Mouse (Mus musculus) neural tube, embryonic 15.5 days (tissue): ENCODE data around the gene Col6a6. TPM values are rescaled to one million over a fixed set of nuclear protein-coding genes. Genes with fewer than 3 reads are reported as not detected.

ENCODE experiments used
- ATAC-seq: fragments of 200-750 bp; cut with Nextera tagmentation; 2 replicates; pipeline ENCODE4 v1.8.0; 2017; ENCODE audit warnings: mild to moderate bottlenecking, moderate TSS enrichment, moderate library complexity; ENCODE audit not compliant: low FRiP score
- H3K27ac ChIP-seq: fragments of 300-500 bp; sonication (generic); replicated peaks from 2 replicates; pipeline ENCODE4 v1.5.1; 2015; ENCODE audit warnings: mild to moderate bottlenecking, inconsistent platforms
- H3K27me3 ChIP-seq: fragments of 300-500 bp; sonication (generic); replicated peaks from 2 replicates; pipeline ENCODE4 v1.6.1; 2015; ENCODE audit warnings: inconsistent platforms
- H3K36me3 ChIP-seq: fragments of 300-500 bp; sonication (generic); 2 replicates; pipeline ENCODE4 v1.6.1; 2015; ENCODE audit warnings: inconsistent platforms
- H3K4me1 ChIP-seq: fragments of 300-500 bp; sonication (generic); 2 replicates; pipeline ENCODE4 v1.6.1; 2015; ENCODE audit warnings: inconsistent platforms
- H3K4me2 ChIP-seq: fragments of 300-500 bp; sonication (generic); 2 replicates; pipeline ENCODE4 v1.6.1; 2015; ENCODE audit warnings: inconsistent platforms, mild to moderate bottlenecking, moderate library complexity
- H3K4me3 ChIP-seq: fragments of 300-500 bp; sonication (generic); replicated peaks from 2 replicates; pipeline ENCODE4 v1.5.1; 2015; ENCODE audit warnings: mild to moderate bottlenecking, inconsistent platforms
- H3K9ac ChIP-seq: fragments of 300-500 bp; sonication (generic); replicated peaks from 2 replicates; pipeline ENCODE4 v1.6.1; 2015; ENCODE audit warnings: mild to moderate bottlenecking, inconsistent platforms
- H3K9me3 ChIP-seq: fragments of 300-500 bp; sonication (generic); replicated peaks from 2 replicates; pipeline ENCODE4 v1.6.1; 2016; ENCODE audit warnings: inconsistent platforms
- WGBS: fragments of 180-500 bp; shearing (Covaris S2); methylation state at CpG from one replicate; pipeline ENCODE4 v1.1.7; 2015; ENCODE audit warnings: mixed read lengths; 5-methylcytosine and 5-hydroxymethylcytosine counted together
- polyA plus RNA-seq: library from polyadenylated mRNA; unstranded; fragments of >200 nt; fragmentation: Nextera tagmentation; extraction: Ambion mirVana; gene quantifications from 2 replicates; pipeline ENCODE4 v1.2.1, GENCODE M21; 2015

Col6a6 gene
- polyA plus RNA-seq, 1 experiment from 2014 or later: 0.35 TPM

- no peak overlapping the region for H3K9ac ChIP-seq
- no peak overlapping the region for H3K4me2 ChIP-seq
- H3K4me1 ChIP-seq: peaks cover 13% of the 10 kb centered on the region; the same call in 1 of the 2 replicates
- no peak overlapping the region for H3K27ac ChIP-seq
- no peak for ATAC-seq
- no peaks in the 10 kb centered on the region for H3K27me3 ChIP-seq
- no peak overlapping the region for H3K4me3 ChIP-seq
- 83% methylated on average over 4 of the region's 4 CpGs for WGBS
- H3K9me3 ChIP-seq: no peaks in the 10 kb centered on the region
- H3K36me3 ChIP-seq: no peaks in the 10 kb centered on the region
Measured at GRCm38 (mm10) chr9:105838396-105839146, 10.6 kb upstream of the Col6a6 start.

- H3K36me3 ChIP-seq: no peaks in the 10 kb centered on the region
- H3K4me2 ChIP-seq: no peak overlapping the region
- H3K27ac ChIP-seq: no peak overlapping the region
- no peak for ATAC-seq
- no peak overlapping the region for H3K4me3 ChIP-seq
- 69% methylated on average over 7 of the region's 7 CpGs for WGBS
- H3K9me3 ChIP-seq: no peaks in the 10 kb centered on the region
- H3K27me3 ChIP-seq: no peaks in the 10 kb centered on the region
- H3K4me1 ChIP-seq: peaks cover 13% of the 10 kb centered on the region; the same call in 1 of the 2 replicates
- no peak overlapping the region for H3K9ac ChIP-seq
Measured at GRCm38 (mm10) chr9:105835587-105835986, 7.6 kb upstream of the Col6a6 start.

GRCm38 (mm10) chr9:105834799-105835198 lies 6.8 kb upstream of the Col6a6 start:
- Histone ChIP-seq H3K27ac (no peak overlapping the region), H3K9ac (no peak overlapping the region), H3K36me3 (no peaks in the 10 kb centered on the region), H3K4me3 (no peak overlapping the region), H3K4me1 (peaks cover 13% of the 10 kb centered on the region; the same call in 1 of the 2 replicates), H3K27me3 (no peaks in the 10 kb centered on the region), H3K4me2 (no peak overlapping the region), H3K9me3 (no peaks in the 10 kb centered on the region)
- WGBS: 26% methylated on average over 4 of the region's 4 CpGs
- no peak for ATAC-seq

- ATAC-seq: no peak
- H3K27me3 ChIP-seq: peaks cover 9% of the 10 kb centered on the region
- no peaks in the 10 kb centered on the region for H3K36me3 ChIP-seq
- H3K9me3 ChIP-seq: no peaks in the 10 kb centered on the region
- no peak overlapping the region for H3K27ac ChIP-seq
- H3K4me1 ChIP-seq: peaks cover 20% of the 10 kb centered on the region
- no peak overlapping the region for H3K9ac ChIP-seq
- no peak overlapping the region for H3K4me3 ChIP-seq
- no peak overlapping the region for H3K4me2 ChIP-seq
- WGBS: 85% methylated on average over 9 of the region's 9 CpGs
Measured at GRCm38 (mm10) chr9:105831291-105831690, 3.3 kb upstream of the Col6a6 start.

- 67% methylated on average over 8 of the region's 8 CpGs for WGBS
- no peak for ATAC-seq
Measured at GRCm38 (mm10) chr9:105827076-105827647, 798 bp downstream of the Col6a6 start.

GRCm38 (mm10) chr9:105820711-105821110 lies 7.2 kb downstream of the Col6a6 start:
- no peak for ATAC-seq
- Histone ChIP-seq H3K4me2 (no peak overlapping the region), H3K36me3 (no peaks in the 10 kb centered on the region), H3K27me3 (no peaks in the 10 kb centered on the region), H3K27ac (no peak overlapping the region), H3K9ac (no peak overlapping the region), H3K4me1 (no peaks in the 10 kb centered on the region), H3K4me3 (no peak overlapping the region), H3K9me3 (no peaks in the 10 kb centered on the region)
- 94% methylated on average over 6 of the region's 6 CpGs for WGBS

More at GRCm38 (mm10) chr9:105827076-105827647, 798 bp downstream of the Col6a6 start:
- H3K27me3 ChIP-seq: peaks cover 9% of the 10 kb centered on the region
- peaks cover 6% of the 10 kb centered on the region for H3K4me1 ChIP-seq
- H3K4me2 ChIP-seq: no peak overlapping the region
- no peak overlapping the region for H3K4me3 ChIP-seq
- no peak overlapping the region for H3K9ac ChIP-seq
- H3K9me3 ChIP-seq: no peaks in the 10 kb centered on the region
- no peak overlapping the region for H3K27ac ChIP-seq
- no peaks in the 10 kb centered on the region for H3K36me3 ChIP-seq

- H3K36me3 ChIP-seq: no peaks in the 10 kb centered on the region
- H3K4me2 ChIP-seq: no peak overlapping the region
- H3K4me1 ChIP-seq: no peaks in the 10 kb centered on the region
- no peaks in the 10 kb centered on the region for H3K9me3 ChIP-seq
- WGBS: 69% methylated on average over 29 of the region's 29 CpGs
- no peak overlapping the region for H3K4me3 ChIP-seq
- H3K27ac ChIP-seq: no peak overlapping the region
- no peak overlapping the region for H3K9ac ChIP-seq
- ATAC-seq: no peak
- H3K27me3 ChIP-seq: no peaks in the 10 kb centered on the region
Measured at GRCm38 (mm10) chr9:105819155-105819709, 8.7 kb downstream of the Col6a6 start.

- Histone ChIP-seq H3K4me3 (no peak overlapping the region), H3K36me3 (no peaks in the 10 kb centered on the region), H3K4me2 (no peak overlapping the region), H3K9me3 (no peaks in the 10 kb centered on the region), H3K27me3 (no peaks in the 10 kb centered on the region), H3K9ac (no peak overlapping the region), H3K27ac (no peak overlapping the region), H3K4me1 (peaks cover 8% of the 10 kb centered on the region)
- WGBS: 90% methylated on average over 5 of the region's 5 CpGs
- ATAC-seq: no peak
Measured at GRCm38 (mm10) chr9:105814436-105814835, 13.5 kb downstream of the Col6a6 start.

GRCm38 (mm10) chr9:105811458-105811857 lies 16.5 kb downstream of the Col6a6 start:
- Histone ChIP-seq H3K9me3 (no peaks in the 10 kb centered on the region), H3K4me1 (peaks cover 8% of the 10 kb centered on the region), H3K27ac (no peak overlapping the region), H3K36me3 (no peaks in the 10 kb centered on the region), H3K4me3 (no peak overlapping the region), H3K4me2 (no peak overlapping the region), H3K9ac (no peak overlapping the region), H3K27me3 (no peaks in the 10 kb centered on the region)
- 45% methylated on average over 7 of the region's 7 CpGs for WGBS
- no peak for ATAC-seq

- H3K27ac ChIP-seq: no peak overlapping the region
- no peak overlapping the region for H3K9ac ChIP-seq
- H3K9me3 ChIP-seq: no peaks in the 10 kb centered on the region
- no peaks in the 10 kb centered on the region for H3K36me3 ChIP-seq
- no peak overlapping the region for H3K4me2 ChIP-seq
- no peak for ATAC-seq
- H3K4me1 ChIP-seq: peaks cover 8% of the 10 kb centered on the region
- H3K4me3 ChIP-seq: no peak overlapping the region
- WGBS: 82% methylated on average over 17 of the region's 17 CpGs
- H3K27me3 ChIP-seq: no peaks in the 10 kb centered on the region
Measured at GRCm38 (mm10) chr9:105808920-105809505, 18.9 kb downstream of the Col6a6 start.

- Histone ChIP-seq H3K27ac (no peak overlapping the region), H3K36me3 (no peaks in the 10 kb centered on the region), H3K4me2 (no peak overlapping the region), H3K4me1 (no peaks in the 10 kb centered on the region), H3K9ac (no peak overlapping the region), H3K9me3 (no peaks in the 10 kb centered on the region), H3K4me3 (no peak overlapping the region), H3K27me3 (no peaks in the 10 kb centered on the region)
- 83% methylated on average over 8 of the region's 8 CpGs for WGBS
- no peak for ATAC-seq
Measured at GRCm38 (mm10) chr9:105803416-105803815, 24.5 kb downstream of the Col6a6 start.

GRCm38 (mm10) chr9:105801463-105801862 lies 26.5 kb downstream of the Col6a6 start:
- Histone ChIP-seq H3K4me1 (no peaks in the 10 kb centered on the region), H3K27ac (no peak overlapping the region), H3K9ac (no peak overlapping the region), H3K36me3 (no peaks in the 10 kb centered on the region), H3K27me3 (no peaks in the 10 kb centered on the region), H3K4me2 (no peak overlapping the region), H3K9me3 (no peaks in the 10 kb centered on the region), H3K4me3 (no peak overlapping the region)
- WGBS: 69% methylated on average over 5 of the region's 5 CpGs
- no peak for ATAC-seq
